Mouse (Mus musculus): ENCODE results near the gene Slc16a12.
A peak's percentile ranks its signal among the peaks of the same experiment; 100 is the strongest.
"Not testable (repeated sequence)": the region's sequence is repeated elsewhere in the genome, so short reads cannot be mapped to it uniquely, and the experiment has no call there.

Gene Slc16a12

DNA sequence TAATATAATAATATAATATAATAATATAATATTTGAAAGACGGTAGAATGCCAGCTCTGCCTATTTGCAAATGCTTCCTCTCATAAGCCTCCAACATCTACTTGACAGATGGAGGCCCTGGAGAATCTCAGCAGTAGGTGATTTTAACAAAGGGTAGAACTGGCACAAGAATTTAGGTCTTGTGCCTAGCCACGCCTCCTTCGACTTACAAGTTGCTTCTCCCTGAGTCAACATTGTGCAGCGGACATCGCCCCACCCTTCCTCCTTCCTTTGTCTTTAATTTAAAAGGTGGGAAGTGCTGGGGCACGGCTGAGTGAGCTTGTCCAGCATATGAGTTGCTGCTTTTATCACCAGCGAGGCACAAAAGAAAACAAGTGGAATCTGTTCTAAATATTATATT lies 73.6 kb downstream of the Slc16a12 start:
- peak; percentile 44 to 54 for DNase-seq (ENCODE audit: low spot score in 2 of 2)

- peak; percentile 15 to 57 for DNase-seq (ENCODE audit: low spot score in 2 of 2)
Observed at GRCm38 (mm10) chr19:34666127-34666526, 81.0 kb downstream of the Slc16a12 start.

DNA sequence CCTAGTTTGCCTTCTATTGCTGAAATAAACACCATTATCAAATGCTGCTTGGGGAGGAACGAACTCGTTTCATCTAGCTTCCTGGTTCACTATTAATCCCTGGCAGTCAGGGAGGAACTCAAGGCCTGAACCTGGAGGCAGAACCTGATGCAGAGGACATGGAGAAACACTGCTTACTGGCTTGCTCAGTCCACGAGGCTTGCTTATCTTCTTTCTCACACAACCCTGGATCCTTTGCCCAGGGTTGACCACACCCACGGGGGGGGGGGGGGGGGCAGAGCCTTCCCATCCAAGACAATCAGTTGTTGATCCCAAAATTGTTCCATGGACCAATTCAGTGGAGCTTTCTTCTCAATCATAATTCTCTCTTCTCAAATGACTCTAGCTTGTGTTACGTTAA lies 84.3 kb downstream of the Slc16a12 start:
- DNase-seq (ENCODE audit: low spot score in 2 of 2), result no peak

- DNase-seq (ENCODE audit: low spot score in 2 of 2), result peak; percentile 51 to 78
Observed at GRCm38 (mm10) chr19:34662067-34662507, 85.0 kb downstream of the Slc16a12 start.

DNA sequence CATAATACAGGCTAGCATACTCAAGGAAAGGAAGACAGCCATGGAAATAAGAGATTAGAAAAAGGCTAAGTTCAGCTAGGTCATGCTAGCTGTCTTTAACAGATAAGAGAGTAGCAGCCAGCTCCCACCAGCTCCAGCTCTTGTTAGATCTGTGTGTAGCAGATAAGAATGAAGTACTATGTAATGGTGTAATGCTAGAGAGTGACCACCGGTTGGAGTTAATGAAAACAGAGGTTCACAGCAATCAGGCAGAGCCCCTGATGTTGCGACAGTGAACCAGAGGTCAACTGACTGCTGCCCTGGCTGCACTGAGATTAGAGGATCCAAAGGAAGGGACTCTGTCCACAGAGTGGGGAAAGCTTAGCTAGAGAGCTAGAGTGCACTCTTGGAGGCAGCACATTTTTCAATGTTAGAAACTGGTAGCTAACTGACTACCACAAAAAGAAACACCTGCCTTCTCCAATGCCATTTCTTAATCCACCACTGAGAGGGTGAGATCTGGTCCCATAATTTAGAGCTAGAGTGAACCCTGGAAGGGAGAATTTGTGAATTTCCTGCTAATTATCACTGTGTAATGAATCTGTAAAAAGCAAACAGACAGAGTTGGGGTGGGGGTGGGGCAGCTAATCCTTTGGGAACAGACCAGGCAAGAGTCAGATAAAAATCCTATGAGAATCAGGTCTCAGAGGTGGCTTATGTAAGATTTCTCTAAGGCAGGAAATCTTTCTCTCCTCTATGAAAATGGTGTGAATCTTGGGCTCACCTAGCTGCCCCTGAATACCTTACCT lies 90.4 kb downstream of the Slc16a12 start:
- no peak for DNase-seq (ENCODE audit: low spot score in 2 of 2)

GRCm38 (mm10) chr19:34655227-34655805 lies 91.8 kb downstream of the Slc16a12 start:
- DNase-seq (ENCODE audit: low spot score in 2 of 2), result no peak

DNA sequence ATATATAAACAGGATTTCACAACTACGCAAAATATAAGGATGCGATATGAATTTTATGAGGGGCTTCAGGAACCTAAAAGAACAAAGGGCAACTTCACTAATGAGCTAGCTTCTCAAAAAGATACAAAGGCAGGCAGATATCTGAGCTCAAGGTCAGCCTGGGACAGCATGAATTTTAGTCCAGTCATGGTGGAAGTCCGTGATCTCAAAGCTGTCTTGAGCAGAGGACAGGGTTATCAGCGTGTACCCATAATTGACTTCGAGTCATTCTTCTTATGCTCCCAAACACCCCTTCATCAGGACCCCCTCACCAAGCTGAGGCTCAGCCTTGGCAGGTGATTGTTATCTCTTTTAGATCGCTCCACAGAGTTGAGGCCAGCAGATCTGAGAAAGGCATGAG lies 96.1 kb downstream of the Slc16a12 start:
- no peak for DNase-seq (ENCODE audit: low spot score in 2 of 2)

DNA sequence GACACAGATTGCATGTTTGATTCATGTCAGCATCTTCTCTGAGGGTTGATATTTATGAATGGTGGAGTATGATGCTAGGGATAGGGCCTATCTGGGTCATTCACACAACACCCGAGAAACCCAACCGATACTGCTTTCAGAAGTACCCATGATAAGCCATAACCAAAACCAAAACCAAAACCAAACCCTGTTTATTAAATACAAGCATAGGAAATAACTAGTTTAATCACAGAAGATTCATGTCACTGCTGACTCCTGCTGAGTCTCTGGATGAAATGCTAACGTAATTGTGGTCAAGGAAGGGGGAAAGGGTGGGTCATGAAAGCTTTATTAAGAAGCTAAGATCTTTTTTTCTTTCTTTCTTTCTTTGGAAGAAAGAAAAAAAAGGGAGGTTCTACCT lies 96.8 kb downstream of the Slc16a12 start:
- no peak for DNase-seq (ENCODE audit: low spot score in 2 of 2)

DNA sequence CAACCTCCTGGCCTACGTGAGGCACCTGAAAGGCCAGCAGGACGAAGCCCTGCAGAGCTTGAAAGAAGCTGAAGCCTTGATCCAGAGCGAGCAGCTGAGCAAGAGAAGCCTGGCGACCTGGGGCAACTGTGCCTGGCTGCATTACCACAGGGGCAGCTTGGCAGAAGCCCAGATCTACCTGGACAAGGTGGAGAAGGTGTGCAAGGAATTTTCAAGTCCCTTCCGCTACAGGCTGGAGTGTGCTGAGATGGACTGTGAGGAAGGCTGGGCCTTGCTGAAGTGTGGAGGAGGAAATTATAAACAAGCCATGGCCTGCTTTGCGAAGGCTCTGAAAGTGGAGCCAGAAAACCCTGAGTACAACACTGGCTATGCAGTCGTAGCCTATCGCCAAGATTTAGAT lies 99.5 kb downstream of the Slc16a12 start:
- not testable (repeated sequence) for DNase-seq (ENCODE audit: low spot score in 2 of 2)

DNA sequence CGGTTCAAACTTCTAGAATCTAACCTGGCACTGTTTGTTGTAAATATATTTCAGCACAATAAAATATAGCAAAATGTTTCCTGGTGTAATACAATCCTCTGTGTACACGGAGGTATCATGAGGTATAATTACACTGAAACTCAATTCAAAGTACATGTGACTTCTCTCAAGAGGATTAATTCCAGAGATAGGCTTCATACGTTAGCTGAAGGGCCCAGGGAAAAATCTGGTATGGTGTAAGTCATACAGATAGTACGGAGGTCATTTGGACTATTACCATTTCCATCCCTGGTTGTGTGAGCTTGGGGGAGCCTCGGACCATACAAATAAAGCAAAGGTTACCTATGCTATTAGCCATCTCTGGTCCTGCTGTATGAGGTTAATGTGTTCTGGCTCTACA lies 104.5 kb downstream of the Slc16a12 start:
- no peak for DNase-seq (ENCODE audit: low spot score in 2 of 2)

DNA sequence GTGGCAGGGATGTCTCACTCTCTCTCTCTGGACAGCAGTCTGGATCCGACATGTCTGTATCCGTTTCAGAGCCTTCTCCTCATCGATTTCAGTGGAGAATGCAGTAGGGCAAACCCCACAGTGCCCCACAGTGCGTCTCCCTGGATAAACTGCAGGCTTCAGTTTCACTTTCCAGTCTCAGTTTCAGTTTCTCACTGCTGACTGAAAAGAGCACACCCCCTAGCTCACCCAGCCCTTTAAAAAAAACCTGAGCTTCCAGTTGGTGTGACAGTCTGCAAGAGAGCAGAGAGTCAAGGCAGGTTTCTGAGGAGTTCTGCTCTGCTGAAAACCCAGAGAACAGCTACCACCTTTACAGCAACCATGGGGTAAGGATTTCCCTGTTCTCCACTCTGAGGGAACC lies 106.5 kb downstream of the Slc16a12 start, which contains the start of the genes Ifit1bl2 and Ifit1:
Gene Ifit1bl2 (minus strand): TSS at position 121 of the 400 bp plus-strand sequence.
Gene Ifit1 (plus strand): TSS at position 249 of the 400 bp plus-strand sequence.
- peak; percentile 50 to 61 for DNase-seq (ENCODE audit: low spot score in 2 of 2)

DNA sequence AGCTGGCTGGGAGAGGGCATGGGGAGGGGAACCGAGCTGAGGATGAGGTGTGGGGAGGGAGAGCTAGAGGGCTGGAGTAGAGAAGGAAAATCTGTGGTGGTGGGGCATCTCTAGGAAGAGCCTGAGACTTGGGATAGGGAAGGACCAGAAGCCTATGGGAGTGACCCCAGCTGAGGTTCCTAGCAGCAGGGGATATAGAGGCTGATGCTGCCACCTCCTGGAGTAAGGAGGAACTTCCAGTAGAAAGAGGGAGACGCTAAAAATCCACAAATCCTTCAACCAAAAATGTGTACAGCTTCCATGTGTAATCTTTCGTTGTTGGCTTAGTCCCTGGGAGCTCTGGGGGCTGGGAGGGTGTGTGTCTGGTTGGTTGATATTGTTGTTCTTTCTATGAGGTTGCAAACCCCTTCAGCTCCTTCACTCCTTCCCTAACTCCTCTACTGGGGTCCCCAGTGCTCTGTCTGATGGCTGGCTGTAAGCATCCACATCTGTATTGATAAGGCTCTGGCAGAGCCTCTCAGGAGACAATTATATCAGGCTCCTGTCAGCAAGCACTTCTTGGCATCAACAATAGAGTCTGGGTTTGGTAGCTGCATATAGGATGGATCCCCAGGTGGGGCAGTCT lies 110.0 kb downstream of the Slc16a12 start:
- peak; percentile 59 to 62 for DNase-seq (ENCODE audit: low spot score in 2 of 2)

GRCm38 (mm10) chr19:34633484-34633883 lies 113.6 kb downstream of the Slc16a12 start:
- DNase-seq (ENCODE audit: low spot score in 2 of 2), result no peak

- DNase-seq (ENCODE audit: low spot score in 2 of 2), result no peak
Observed at GRCm38 (mm10) chr19:34631487-34631886, 115.6 kb downstream of the Slc16a12 start.

- DNase-seq (ENCODE audit: low spot score in 2 of 2), result no peak
Observed at GRCm38 (mm10) chr19:34627496-34627895, 119.6 kb downstream of the Slc16a12 start.

DNA sequence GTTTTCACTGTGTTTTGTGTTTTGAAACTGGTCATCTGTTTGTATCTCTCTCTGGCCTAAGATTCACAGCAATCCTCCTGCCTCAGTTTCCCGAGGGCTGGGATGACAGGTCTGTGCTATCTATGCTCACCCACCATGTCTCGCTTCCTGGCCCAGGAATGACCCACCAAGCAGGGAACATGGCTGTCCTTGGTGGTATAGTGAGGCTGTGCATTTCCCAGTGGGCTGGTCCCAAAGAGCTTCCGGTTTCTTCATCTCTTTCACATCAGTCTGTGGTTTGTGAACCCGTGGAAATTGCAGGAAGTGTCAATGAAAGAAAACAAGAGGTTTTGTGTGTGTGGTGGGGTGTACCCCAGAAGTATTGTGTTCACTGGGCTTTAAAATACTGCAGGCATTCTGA lies 122.4 kb downstream of the Slc16a12 start:
- no peak for DNase-seq (ENCODE audit: low spot score in 2 of 2)

GRCm38 (mm10) chr19:34623781-34624180 lies 123.3 kb downstream of the Slc16a12 start:
- DNase-seq (ENCODE audit: low spot score in 2 of 2), result no peak

DNA sequence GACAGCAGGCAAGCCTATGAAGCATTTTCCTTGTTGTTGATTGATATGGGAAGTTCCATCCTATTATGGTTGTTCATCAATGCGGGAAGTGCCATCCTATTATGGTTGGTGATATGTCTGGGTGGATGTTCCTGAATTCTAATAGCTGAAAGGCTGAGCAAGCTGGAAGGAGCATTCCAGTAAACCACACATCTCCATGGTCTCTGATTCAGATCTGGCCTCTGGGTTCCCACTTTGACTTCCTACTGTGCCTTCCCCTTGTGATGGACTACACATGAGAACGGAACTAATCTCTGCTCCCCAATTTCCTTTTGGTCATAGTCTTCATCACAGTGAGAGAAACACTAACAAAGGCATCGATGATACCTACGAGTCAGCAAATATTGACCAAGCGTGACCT lies 126.2 kb downstream of the Slc16a12 start:
- DNase-seq (ENCODE audit: low spot score in 2 of 2), result no peak
